Mouse (Mus musculus) midbrain, embryonic 16.5 days (tissue): Measurements from ENCODE around the gene Nav2. TPM values are rescaled to one million over a fixed set of nuclear protein-coding genes. Genes with fewer than 3 reads are reported as not detected.

Experiments
- ATAC-seq: fragments of 200-750 bp; cut with Nextera tagmentation; 2 replicates; pipeline ENCODE4 v1.8.0; 2017; ENCODE audit warnings: moderate TSS enrichment
- H3K27ac ChIP-seq: fragments of 300-500 bp; sonication (generic); 2 replicates; pipeline ENCODE4 v1.5.1; 2014; ENCODE audit warnings: mild to moderate bottlenecking, low read length, mixed read lengths
- H3K27me3 ChIP-seq: fragments of 300-500 bp; sonication (generic); 2 replicates; pipeline ENCODE4 v1.6.1; 2014; ENCODE audit warnings: low read depth, low read length, mixed read lengths; ENCODE audit not compliant: control insufficient read depth, insufficient read depth
- H3K36me3 ChIP-seq: fragments of 300-500 bp; sonication (generic); 2 replicates; pipeline ENCODE4 v1.6.1; 2014; ENCODE audit warnings: mild to moderate bottlenecking, low read length, moderate library complexity, mixed read lengths; ENCODE audit not compliant: control insufficient read depth, insufficient read depth
- H3K4me1 ChIP-seq: fragments of 300-500 bp; sonication (generic); 2 replicates; pipeline ENCODE4 v1.6.1; 2014; ENCODE audit warnings: mild to moderate bottlenecking, low read length, mixed read lengths; ENCODE audit not compliant: control insufficient read depth, insufficient read depth
- H3K4me2 ChIP-seq: fragments of 300-500 bp; sonication (generic); 2 replicates; pipeline ENCODE4 v1.6.1; 2014; ENCODE audit warnings: mild to moderate bottlenecking, low read length, mixed read lengths
- H3K4me3 ChIP-seq: fragments of 300-500 bp; sonication (generic); 2 replicates; pipeline ENCODE4 v1.5.1; 2014; ENCODE audit warnings: low read depth, mild to moderate bottlenecking, low read length, moderate library complexity, mixed read lengths
- H3K9ac ChIP-seq: fragments of 300-500 bp; sonication (generic); 2 replicates; pipeline ENCODE4 v1.6.1; 2014; ENCODE audit warnings: low read depth, low read length, mixed read lengths
- H3K9me3 ChIP-seq: fragments of 300-500 bp; sonication (generic); replicated peaks from 2 replicates; pipeline ENCODE4 v1.6.1; 2014; ENCODE audit warnings: mild to moderate bottlenecking, low read length, mixed read lengths; ENCODE audit not compliant: control insufficient read depth, poor library complexity, severe bottlenecking
- WGBS: fragments of 180-500 bp; shearing (Covaris S2); extraction: QIAGEN DNeasy Blood & Tissue Kit; methylation state at CpG from one replicate; pipeline ENCODE4 v1.1.7; 2014; 5-methylcytosine and 5-hydroxymethylcytosine counted together
- polyA plus RNA-seq: library from polyadenylated mRNA; unstranded; fragments of >200 nt; fragmentation: Nextera tagmentation; extraction: Ambion mirVana; gene quantifications from 2 replicates; pipeline ENCODE4 v1.2.1, GENCODE M21; 2015

The Nav2 gene
- polyA plus RNA-seq, 1 experiment from 2014 or later, result 21.5 TPM

- Histone ChIP-seq H3K9me3 (no peaks in the 10 kb centered on the region), H3K27ac (no peak overlapping the region), H3K4me2 (peak overlapping the region; percentile 42), H3K4me3 (peak overlapping the region; percentile 24), H3K36me3 (no peaks in the 10 kb centered on the region), H3K27me3 (peaks cover 40% of the 10 kb centered on the region), H3K4me1 (peaks cover 3% of the 10 kb centered on the region; the same call in 1 of the 2 replicates), H3K9ac (no peak overlapping the region)
- peak; percentile 34; the same call in 1 of the 2 replicates for ATAC-seq
- 2% methylated on average over 33 of the region's 33 CpGs for WGBS
Observed at GRCm38 (mm10) chr7:49633375-49633956, 725.0 kb downstream of the Nav2 start.

GRCm38 (mm10) chr7:49634291-49635073 lies 726.0 kb downstream of the Nav2 start:
- no peak overlapping the region for H3K9ac ChIP-seq
- no peak for ATAC-seq
- H3K4me2 ChIP-seq, result peak overlapping the region; percentile 42
- H3K27me3 ChIP-seq, result peaks cover 33% of the 10 kb centered on the region
- peaks cover 3% of the 10 kb centered on the region; the same call in 1 of the 2 replicates for H3K4me1 ChIP-seq
- under 1% methylated on average over 26 of the region's 26 CpGs for WGBS
- H3K27ac ChIP-seq, result no peak overlapping the region
- H3K4me3 ChIP-seq, result peak overlapping the region; percentile 4; the same call in 1 of the 2 replicates
- no peaks in the 10 kb centered on the region for H3K9me3 ChIP-seq
- no peaks in the 10 kb centered on the region for H3K36me3 ChIP-seq

- H3K4me2 ChIP-seq, result peak overlapping the region; percentile 10; the same call in 1 of the 2 replicates
- peaks cover 3% of the 10 kb centered on the region; the same call in 1 of the 2 replicates for H3K4me1 ChIP-seq
- no peak overlapping the region for H3K9ac ChIP-seq
- no peak for ATAC-seq
- under 1% methylated on average over 35 of the region's 35 CpGs for WGBS
- H3K36me3 ChIP-seq, result no peaks in the 10 kb centered on the region
- no peak overlapping the region for H3K27ac ChIP-seq
- peaks cover 37% of the 10 kb centered on the region for H3K27me3 ChIP-seq
- H3K9me3 ChIP-seq, result no peaks in the 10 kb centered on the region
- H3K4me3 ChIP-seq, result peak overlapping the region; percentile 4; the same call in 1 of the 2 replicates
Observed at GRCm38 (mm10) chr7:49635074-49635621, 726.6 kb downstream of the Nav2 start.

GRCm38 (mm10) chr7:49635971-49636370 lies 727.5 kb downstream of the Nav2 start:
- 0% methylated on average over 22 of the region's 22 CpGs for WGBS
- no peak overlapping the region for H3K27ac ChIP-seq
- H3K9me3 ChIP-seq, result no peaks in the 10 kb centered on the region
- H3K9ac ChIP-seq, result no peak overlapping the region
- H3K4me3 ChIP-seq, result peak overlapping the region; percentile 17; the same call in 1 of the 2 replicates
- ATAC-seq, result no peak
- no peak overlapping the region for H3K4me2 ChIP-seq
- peaks cover 39% of the 10 kb centered on the region for H3K27me3 ChIP-seq
- no peaks in the 10 kb centered on the region for H3K36me3 ChIP-seq
- peaks cover 3% of the 10 kb centered on the region; the same call in 1 of the 2 replicates for H3K4me1 ChIP-seq

GRCm38 (mm10) chr7:49636491-49637115 lies 728.1 kb downstream of the Nav2 start, which contains the start of gene Dbx1:
TSS of gene Dbx1 (minus strand) at chr7:49636849.
- Histone ChIP-seq H3K4me1 (peaks cover 3% of the 10 kb centered on the region; the same call in 1 of the 2 replicates), H3K4me3 (peak within 1 kb of the TSS; percentile 17; the same call in 1 of the 2 replicates), H3K9ac (no peak within 1 kb of the TSS), H3K4me2 (no peak within 1 kb of the TSS), H3K27ac (no peak within 1 kb of the TSS), H3K9me3 (no peaks in the 10 kb centered on the region), H3K27me3 (peaks cover 38% of the 10 kb centered on the region), H3K36me3 (no peaks in the 10 kb centered on the region)
- ATAC-seq, result peak; percentile 57; the same call in 1 of the 2 replicates
- WGBS, result under 1% methylated on average over 33 of the region's 33 CpGs

GRCm38 (mm10) chr7:49637281-49637680 lies 728.8 kb downstream of the Nav2 start:
- H3K4me1 ChIP-seq, result peaks cover 3% of the 10 kb centered on the region; the same call in 1 of the 2 replicates
- H3K9ac ChIP-seq, result no peak overlapping the region
- H3K27ac ChIP-seq, result no peak overlapping the region
- no peak overlapping the region for H3K4me2 ChIP-seq
- ATAC-seq, result no peak
- no peaks in the 10 kb centered on the region for H3K9me3 ChIP-seq
- 2% methylated on average over 9 of the region's 9 CpGs for WGBS
- no peaks in the 10 kb centered on the region for H3K36me3 ChIP-seq
- peaks cover 37% of the 10 kb centered on the region for H3K27me3 ChIP-seq
- no peak overlapping the region for H3K4me3 ChIP-seq

- 2% methylated on average over 21 of the region's 21 CpGs for WGBS
- Histone ChIP-seq H3K4me1 (peaks cover 3% of the 10 kb centered on the region; the same call in 1 of the 2 replicates), H3K9ac (no peak overlapping the region), H3K9me3 (no peaks in the 10 kb centered on the region), H3K27ac (no peak overlapping the region), H3K4me3 (no peak overlapping the region), H3K4me2 (no peak overlapping the region), H3K27me3 (peaks cover 38% of the 10 kb centered on the region), H3K36me3 (no peaks in the 10 kb centered on the region)
- ATAC-seq, result no peak
Observed at GRCm38 (mm10) chr7:49637851-49638663, 729.5 kb downstream of the Nav2 start.
